Mouse (Mus musculus) CD8-positive naive resting alpha-beta T cell, adult 2 months (primary cell): ENCODE measurements around the gene Zkscan16.

ENCODE experiments used
- DNase-seq, 2 experiments: peaks; one replicate each; pipeline ENCODE4 v3.0.0; 2022; ENCODE audit warnings: low read depth in 2 of 2, low spot score in 2 of 2

The Zkscan16 gene

GRCm38 (mm10) chr4:58998688-58999087, 55.3 kb downstream of the Zkscan16 start:
- DNase-seq = no peak

GRCm38 (mm10) chr4:58999686-59000085, 56.3 kb downstream of the Zkscan16 start:
- peak; percentile 61 to 73 for DNase-seq

GRCm38 (mm10) chr4:59000614-59001013, 57.2 kb downstream of the Zkscan16 start:
- peak; percentile 36 to 68 for DNase-seq

- peak; percentile 88 to 89 for DNase-seq
Observed at GRCm38 (mm10) chr4:59002948-59003805, 59.7 kb downstream of the Zkscan16 start, which contains the start of gene Gm20503. Gene Gm20503, plus strand, starts transcription at chr4:59003210.

GRCm38 (mm10) chr4:59003806-59004200, 60.4 kb downstream of the Zkscan16 start:
- no peak for DNase-seq

GRCm38 (mm10) chr4:59006211-59006610, 62.8 kb downstream of the Zkscan16 start:
- no peak for DNase-seq

GRCm38 (mm10) chr4:59007016-59007415, 63.6 kb downstream of the Zkscan16 start:
- no peak for DNase-seq
